Mouse (Mus musculus): ENCODE measurements around the gene A2ml1.

A2ml1 gene

DNA sequence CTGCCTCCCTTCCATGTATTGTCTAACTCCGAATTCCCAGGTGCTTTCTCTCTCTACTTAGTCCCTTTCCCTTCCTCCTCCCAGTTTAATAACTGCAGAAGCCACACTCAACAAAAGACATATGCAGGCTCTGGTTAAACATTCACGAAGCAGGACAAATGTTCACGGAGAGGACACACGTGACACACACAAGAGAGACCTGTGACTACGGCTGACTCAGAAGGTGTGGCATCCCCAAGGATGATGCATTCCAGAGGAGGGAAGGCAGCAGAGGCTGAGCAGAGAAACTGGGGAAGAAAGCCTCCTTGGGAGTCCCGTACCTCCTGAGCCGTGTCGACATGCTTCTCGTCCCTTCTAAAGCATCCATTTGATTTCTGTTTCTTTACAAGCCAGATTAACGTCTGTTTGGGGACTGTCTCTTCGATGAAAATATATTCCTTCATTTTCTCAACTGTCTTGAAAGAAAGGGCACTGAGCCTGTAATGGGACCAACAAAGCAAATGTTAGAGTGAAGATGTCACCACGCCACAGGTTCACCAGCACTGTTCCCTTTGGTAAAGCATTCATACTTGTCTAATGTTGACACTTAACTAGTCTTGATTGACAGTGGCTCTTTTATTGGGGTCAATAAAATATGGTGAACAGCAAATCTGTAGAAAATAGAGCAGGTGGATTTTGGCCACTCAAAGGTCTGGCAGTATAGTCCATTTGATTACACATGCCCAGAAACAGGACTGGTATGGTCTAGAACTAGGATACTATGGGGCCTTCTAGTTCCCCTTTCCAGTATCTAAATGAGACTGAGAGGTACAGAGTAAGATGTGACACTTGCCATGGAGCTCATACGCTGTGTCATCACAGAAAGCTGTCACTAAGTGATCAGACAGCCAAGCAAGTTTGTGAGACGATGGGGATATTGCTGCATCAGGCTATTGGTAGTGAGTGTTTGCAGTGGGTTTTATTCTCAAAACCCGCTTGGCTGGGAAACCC is 31.6 kb downstream of the A2ml1 start:
- DNase-seq: no peak

- DNase-seq: no peak
Observed at GRCm38 (mm10) chr6:128548532-128548931, 32.9 kb downstream of the A2ml1 start.

DNA sequence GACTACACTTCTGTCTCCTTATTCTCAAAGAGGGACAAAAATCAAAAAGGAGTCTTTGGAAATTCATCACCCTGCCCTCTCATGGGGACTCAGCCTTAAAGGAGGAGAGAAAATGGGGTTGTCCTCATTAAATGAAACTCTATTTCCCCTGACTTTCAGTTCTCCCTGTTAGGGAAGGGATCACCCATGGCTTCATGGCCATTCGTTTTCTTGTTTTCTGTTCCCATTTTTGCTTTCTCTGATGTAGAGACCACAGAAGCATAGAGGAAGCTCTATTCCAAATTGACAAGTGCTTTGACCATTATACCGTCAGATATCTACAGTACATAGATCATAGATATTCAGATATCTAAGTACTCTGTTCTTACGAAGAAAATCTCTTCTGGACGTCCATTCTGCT is 36.0 kb downstream of the A2ml1 start:
- DNase-seq: no peak

- DNase-seq: no peak
Observed at GRCm38 (mm10) chr6:128543226-128543625, 38.2 kb downstream of the A2ml1 start.

DNA sequence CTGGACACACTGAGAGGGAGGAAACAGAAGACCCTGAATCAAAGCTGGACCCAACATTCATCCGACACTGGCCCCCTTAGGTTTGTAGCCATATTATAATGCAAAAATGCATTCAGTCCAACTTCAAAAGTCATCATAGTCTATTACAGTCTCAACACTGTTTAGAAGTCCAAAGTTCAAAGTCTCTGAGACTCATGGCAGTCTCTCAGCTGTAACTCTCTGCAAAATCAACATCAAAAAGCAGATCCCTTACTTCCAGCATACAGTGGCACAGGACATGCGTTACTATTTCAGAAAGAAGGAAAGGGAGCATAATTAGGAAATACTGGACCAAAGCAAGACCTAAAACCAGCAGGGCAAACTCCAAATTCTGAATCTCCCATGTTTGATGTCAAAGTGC is 46.2 kb downstream of the A2ml1 start:
- DNase-seq: no peak

GRCm38 (mm10) chr6:128533296-128533695 is 48.1 kb downstream of the A2ml1 start:
- DNase-seq: no peak

DNA sequence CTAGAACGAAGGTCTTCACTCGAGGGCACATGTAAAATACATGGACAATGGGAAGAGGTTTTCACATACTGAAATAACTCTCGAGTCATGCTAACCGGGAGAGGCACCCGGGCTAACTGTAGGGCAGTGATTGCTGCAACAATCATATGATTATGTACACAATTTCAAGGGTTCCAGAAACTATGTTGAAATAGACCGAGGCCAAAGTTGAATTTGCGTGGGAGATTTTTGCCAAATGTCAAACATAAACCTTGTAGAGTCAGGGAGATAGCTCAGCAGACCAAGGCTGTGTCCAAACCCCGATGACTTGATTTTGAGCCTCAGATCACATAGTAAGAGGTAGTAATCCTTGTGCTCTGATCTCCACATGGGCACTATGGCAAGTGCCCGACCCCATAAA is 48.7 kb downstream of the A2ml1 start:
- no peak for DNase-seq

- DNase-seq: no peak
Observed at GRCm38 (mm10) chr6:128528491-128528890, 52.9 kb downstream of the A2ml1 start.

DNA sequence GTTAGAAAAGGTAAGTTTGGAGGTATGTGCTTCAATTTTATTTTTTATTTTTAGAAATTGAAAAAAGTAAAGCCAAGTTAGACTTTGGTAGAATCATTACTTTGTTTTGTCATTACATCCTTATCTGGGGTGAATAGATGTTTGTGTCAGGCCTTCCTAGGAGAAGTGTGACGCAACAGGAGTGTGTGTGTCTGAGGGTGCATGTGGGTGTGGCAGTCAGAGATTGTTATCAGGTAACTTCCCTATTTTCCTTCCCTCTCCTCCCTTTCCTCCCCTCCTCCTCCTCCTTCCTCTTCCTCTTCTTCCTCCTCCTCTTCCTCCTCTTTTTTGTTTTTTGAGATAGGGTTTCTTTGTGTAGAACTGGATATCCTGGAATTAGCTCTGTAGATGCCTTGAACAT is 54.3 kb downstream of the A2ml1 start:
- DNase-seq: no peak

DNA sequence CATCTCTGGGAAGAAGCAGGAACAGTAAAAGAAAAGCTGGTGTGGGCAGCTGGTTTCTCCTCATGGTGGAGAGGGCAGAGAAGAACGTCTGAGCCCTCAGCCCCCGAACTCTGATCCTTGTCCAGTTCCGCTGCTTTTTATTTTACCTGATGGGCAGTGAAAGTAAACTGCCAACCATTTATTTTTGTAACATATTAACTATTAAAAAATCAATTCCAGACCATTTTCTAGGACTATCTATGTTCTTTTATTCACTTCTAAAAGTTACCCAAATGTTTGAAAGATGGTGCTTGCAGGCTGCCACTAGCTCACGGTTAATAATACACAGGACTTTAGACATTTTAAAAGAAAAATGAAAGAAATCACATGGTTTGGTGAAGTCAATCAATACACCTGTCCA is 54.8 kb downstream of the A2ml1 start, which contains the start of gene Pzp:
Gene Pzp, minus strand, starts transcription at position 120 of the 400 bp plus-strand sequence.
- DNase-seq: no peak

DNA sequence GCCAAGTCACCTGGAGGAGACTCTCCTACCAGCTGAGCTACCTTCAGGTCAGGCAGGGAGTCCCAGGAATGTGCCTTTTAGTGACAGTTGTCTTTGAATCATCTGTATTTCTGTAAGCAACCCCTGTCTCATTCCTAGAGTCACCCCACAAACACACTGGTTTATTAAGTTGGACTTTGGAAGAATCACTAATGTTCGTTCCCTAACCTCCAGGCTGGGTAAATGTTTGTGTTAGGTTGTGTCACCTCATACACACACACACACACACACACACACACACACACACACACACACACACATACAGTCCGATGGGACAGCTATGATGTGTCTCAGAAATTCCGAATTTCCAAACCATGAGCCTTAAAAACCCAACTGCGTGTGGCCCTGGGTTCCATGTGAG is 55.6 kb downstream of the A2ml1 start:
- DNase-seq: no peak

DNA sequence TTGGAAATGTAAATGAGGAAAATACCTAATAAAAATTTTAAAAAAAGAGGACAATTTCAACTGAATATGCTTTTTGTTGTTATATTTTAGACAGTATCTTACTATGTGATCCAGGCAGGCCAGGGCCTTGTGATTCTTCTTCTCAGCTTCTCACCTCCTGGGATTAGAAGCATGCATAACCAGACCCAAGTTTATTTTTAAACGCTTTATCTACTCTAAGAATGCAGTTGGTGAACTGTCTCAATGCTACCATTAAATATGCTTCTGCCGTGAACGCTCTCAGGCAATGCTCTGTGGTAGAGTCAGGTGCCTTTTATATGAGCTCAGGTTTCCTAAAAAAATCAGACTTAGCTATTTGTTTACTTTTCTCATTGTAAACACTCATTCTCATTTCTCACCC is 58.0 kb downstream of the A2ml1 start:
- no peak for DNase-seq

- DNase-seq: no peak
Observed at GRCm38 (mm10) chr6:128519159-128519558, 62.2 kb downstream of the A2ml1 start.

DNA sequence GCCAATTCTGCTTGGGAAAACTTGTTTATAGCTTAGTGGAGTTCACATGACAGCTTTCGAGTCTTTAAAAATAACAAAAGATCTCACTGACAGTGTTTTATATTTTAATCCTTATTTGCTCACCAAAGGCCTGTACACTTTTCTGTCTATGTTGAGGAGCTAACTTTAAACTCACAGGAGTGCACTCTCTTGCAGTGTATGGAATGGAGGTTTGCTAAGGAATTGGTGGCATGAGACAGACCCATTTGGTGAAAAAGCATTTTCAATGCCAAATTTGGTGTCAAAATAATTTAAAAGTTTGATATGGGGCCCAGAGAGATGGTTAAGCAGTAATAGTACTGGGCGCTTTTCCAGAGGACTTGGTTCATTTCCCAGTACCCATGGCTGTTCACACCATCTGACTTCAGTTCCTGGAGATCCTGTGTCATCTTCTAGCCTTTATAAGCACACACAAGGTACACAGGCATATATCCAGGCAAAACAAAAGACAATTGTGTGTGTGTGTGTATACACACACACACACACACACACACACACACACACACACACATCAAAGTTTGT is 75.7 kb downstream of the A2ml1 start:
- DNase-seq: no peak

GRCm38 (mm10) chr6:128504743-128505142 is 76.7 kb downstream of the A2ml1 start:
- DNase-seq: no peak

DNA sequence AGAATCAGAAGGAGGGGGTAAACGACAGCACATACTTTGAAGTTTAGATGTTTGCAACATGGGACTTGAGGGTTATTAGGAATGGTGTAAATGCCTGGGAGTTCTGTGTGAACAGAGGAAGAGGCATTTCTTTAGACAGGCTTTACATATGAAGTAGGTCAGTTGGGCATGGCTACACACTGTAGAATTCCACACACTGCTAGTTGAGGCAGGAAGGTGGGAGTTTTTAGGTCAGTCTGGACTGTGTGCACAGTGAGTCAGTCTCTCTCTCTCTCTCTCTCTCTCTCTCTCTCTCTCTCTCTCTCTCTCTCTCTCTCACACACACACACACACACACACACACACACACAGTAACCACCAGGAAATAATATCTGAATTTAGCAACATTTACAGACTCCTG is 86.1 kb downstream of the A2ml1 start:
- no peak for DNase-seq

GRCm38 (mm10) chr6:128494646-128495331 is 86.6 kb downstream of the A2ml1 start:
- DNase-seq: no peak

DNA sequence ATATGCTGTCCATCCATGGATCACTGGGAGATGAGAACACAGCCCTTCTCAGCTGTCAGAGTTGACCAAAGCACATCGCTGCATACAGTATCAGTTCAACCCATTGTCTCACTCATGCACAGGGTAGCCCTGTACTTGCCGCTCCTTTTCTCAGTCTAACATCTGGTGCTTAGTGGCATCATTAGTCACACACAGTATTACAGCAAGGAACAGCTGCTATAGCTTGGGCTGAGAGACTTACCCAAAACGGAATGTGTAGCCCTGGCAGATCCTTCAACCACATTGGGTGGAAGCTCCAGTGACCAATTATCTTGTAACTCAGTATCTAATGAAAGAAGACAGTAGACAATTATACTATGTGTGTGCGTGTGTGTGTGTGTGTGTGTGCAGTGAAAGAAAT is 89.5 kb downstream of the A2ml1 start:
- DNase-seq: no peak

- no peak for DNase-seq
Observed at GRCm38 (mm10) chr6:128490141-128490540, 91.3 kb downstream of the A2ml1 start.
